Mouse (Mus musculus): ENCODE results near the gene Dnah11.

GRCm38 (mm10) chr12:118042196-118042595 is 156.6 kb downstream of the Dnah11 start:
- TF ChIP-seq POLR2A (IDR thresholded peaks at IDR 0.05; ENCODE audit: insufficient read depth, low read depth, low read length) (no peak), CTCF (IDR thresholded peaks at IDR 0.05; ENCODE audit: insufficient read depth, low read depth, low read length) (no peak)

All from olfactory bulb, adult 2 months (tissue).